Mouse (Mus musculus): Measurements from ENCODE around the gene Myf6. TPM values are rescaled to one million over a fixed set of nuclear protein-coding genes. Genes with fewer than 3 reads are reported as not detected.

Myf6 gene
- total RNA-seq (2022) = not detected

GRCm38 (mm10) chr10:107494568-107494967 lies at the start of gene Myf6:
Myf6 (minus strand) TSS chr10:107494737.
- DNase-seq = no peak

- no peak for DNase-seq
These were observed 48.5 kb upstream of the Myf6 start for GRCm38 (mm10) chr10:107543026-107543425.

GRCm38 (mm10) chr10:107528758-107529157 lies 34.2 kb upstream of the Myf6 start:
- no peak for DNase-seq

- DNase-seq = no peak
These were observed 24.7 kb upstream of the Myf6 start for GRCm38 (mm10) chr10:107519216-107519615.

- DNase-seq = no peak
These were observed 22.1 kb upstream of the Myf6 start for GRCm38 (mm10) chr10:107516641-107517040.

GRCm38 (mm10) chr10:107514735-107515134 lies 20.2 kb upstream of the Myf6 start:
- no peak for DNase-seq

GRCm38 (mm10) chr10:107506397-107506796 lies 11.9 kb upstream of the Myf6 start:
- DNase-seq = no peak

- DNase-seq = no peak
These were observed 8.9 kb upstream of the Myf6 start for GRCm38 (mm10) chr10:107503430-107503829.

- DNase-seq = no peak
These were observed 7.7 kb upstream of the Myf6 start for GRCm38 (mm10) chr10:107502193-107502592.

- DNase-seq = no peak
These were observed 5.1 kb upstream of the Myf6 start for GRCm38 (mm10) chr10:107499656-107500055.

GRCm38 (mm10) chr10:107496402-107496801 lies 1.9 kb upstream of the Myf6 start:
- no peak for DNase-seq

- DNase-seq = no peak
These were observed 710 bp downstream of the Myf6 start for GRCm38 (mm10) chr10:107493580-107494474.

- no peak for DNase-seq
These were observed 1.5 kb downstream of the Myf6 start for GRCm38 (mm10) chr10:107492867-107493579.

- no peak for DNase-seq
These were observed 5.8 kb downstream of the Myf6 start for GRCm38 (mm10) chr10:107488654-107489315.

GRCm38 (mm10) chr10:107486770-107487169 lies 7.8 kb downstream of the Myf6 start:
- DNase-seq = no peak

- no peak for DNase-seq
These were observed 8.7 kb downstream of the Myf6 start, which contains the start of gene Myf5 for GRCm38 (mm10) chr10:107485870-107486269. Myf5 (minus strand) TSS chr10:107486134.

GRCm38 (mm10) chr10:107484050-107484449 lies 10.5 kb downstream of the Myf6 start:
- DNase-seq = no peak

GRCm38 (mm10) chr10:107473497-107473896 lies 21.0 kb downstream of the Myf6 start:
- no peak for DNase-seq

GRCm38 (mm10) chr10:107471712-107472111 lies 22.8 kb downstream of the Myf6 start:
- DNase-seq = no peak

- no peak for DNase-seq
These were observed 26.7 kb downstream of the Myf6 start for GRCm38 (mm10) chr10:107467819-107468218.

GRCm38 (mm10) chr10:107449496-107450330 lies 44.8 kb downstream of the Myf6 start:
- no peak for DNase-seq
